Mouse (Mus musculus): ENCODE results near the gene Baz2b. TPM values are rescaled to one million over a fixed set of nuclear protein-coding genes. Genes with fewer than 3 reads are reported as not detected.

Baz2b gene
- polyA plus RNA-seq, 1 experiment from 2014 or later = 70.5 TPM

DNA sequence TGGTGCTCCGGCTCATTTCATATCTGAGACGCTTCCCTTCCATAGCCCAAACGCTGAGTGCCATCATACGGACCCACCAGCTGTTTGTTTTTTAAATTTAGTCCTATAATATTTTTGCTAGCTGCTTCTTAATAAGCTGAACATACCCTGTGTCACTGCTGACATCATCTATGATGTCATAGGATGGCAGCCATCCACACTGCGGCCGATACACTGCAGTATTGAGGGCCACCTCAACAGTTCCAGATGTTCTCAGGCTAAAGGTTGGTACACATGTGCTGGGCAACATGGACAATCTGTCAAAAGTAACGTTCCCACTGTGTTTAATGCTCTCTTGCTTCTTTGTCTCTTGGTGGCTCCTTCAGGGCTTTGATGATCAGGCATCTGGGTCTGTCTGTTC is 185.9 kb downstream of the Baz2b start:
- 0 out of 2 replicates have a peak, but pooled peaks cover 5% of the 10 kb centered on the region for H3K4me1 ChIP-seq (replicated peaks)
- WGBS = 93% methylated on average over 7 of the region's 7 CpGs
- H3K27ac ChIP-seq = no peak overlapping the region

GRCm38 (mm10) chr2:60021556-60021955 is 188.1 kb downstream of the Baz2b start:
- H3K27ac ChIP-seq = no peak overlapping the region
- 0 out of 2 replicates have a peak, but pooled peaks cover 8% of the 10 kb centered on the region for H3K36me3 ChIP-seq
- H3K9me3 ChIP-seq = no peaks in the 10 kb centered on the region
- no peak overlapping the region for H3K4me3 ChIP-seq
- H3K27me3 ChIP-seq (ENCODE audit: insufficient read depth, poor library complexity, severe bottlenecking) = no peaks in the 10 kb centered on the region
- 72% methylated on average over 5 of the region's 5 CpGs for WGBS
- 0 out of 2 replicates have a peak, but pooled peaks cover 3% of the 10 kb centered on the region for H3K4me1 ChIP-seq (replicated peaks)
- DNase-seq (ENCODE audit: low spot score) = no peak

More for the DNA sequence above, 185.9 kb downstream of the Baz2b start:
- H3K9me3 ChIP-seq = no peaks in the 10 kb centered on the region
- no peaks in the 10 kb centered on the region for H3K27me3 ChIP-seq (ENCODE audit: insufficient read depth, poor library complexity, severe bottlenecking)
- H3K36me3 ChIP-seq = peaks cover 13% of the 10 kb centered on the region
- H3K4me3 ChIP-seq = no peak overlapping the region
- no peak for DNase-seq (ENCODE audit: low spot score)

DNA sequence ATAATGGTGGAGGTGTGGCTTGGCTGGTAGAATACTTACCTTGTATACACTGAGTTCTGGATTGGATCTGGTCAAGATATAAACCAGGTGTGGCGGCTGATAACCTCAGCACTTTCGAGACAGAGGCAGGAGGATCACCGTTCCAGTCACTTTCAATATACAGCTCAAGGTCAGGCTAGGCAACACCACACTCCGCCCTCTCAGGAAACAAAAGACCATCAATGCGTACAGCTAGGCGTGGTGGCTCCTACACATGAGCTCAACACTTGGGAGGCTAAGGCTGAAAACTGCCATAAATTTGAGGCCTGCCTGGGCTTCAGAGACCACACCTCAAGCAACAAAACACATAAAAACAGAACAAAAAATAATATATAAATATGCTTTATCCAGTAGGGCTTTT is 188.5 kb downstream of the Baz2b start:
- Histone ChIP-seq H3K4me1 (replicated peaks) (no peaks in the 10 kb centered on the region), H3K9me3 (no peaks in the 10 kb centered on the region), H3K36me3 (0 out of 2 replicates have a peak, but pooled peaks cover 8% of the 10 kb centered on the region), H3K27ac (no peak overlapping the region), H3K27me3 (ENCODE audit: insufficient read depth, poor library complexity, severe bottlenecking) (no peaks in the 10 kb centered on the region), H3K4me3 (no peak overlapping the region)
- WGBS = 91% methylated on average over 6 of the region's 6 CpGs
- DNase-seq (ENCODE audit: low spot score) = no peak

- Histone ChIP-seq H3K36me3 (0 out of 2 replicates have a peak, but pooled peaks cover 8% of the 10 kb centered on the region), H3K27ac (no peak overlapping the region), H3K4me1 (replicated peaks) (no peaks in the 10 kb centered on the region), H3K9me3 (no peaks in the 10 kb centered on the region), H3K27me3 (ENCODE audit: insufficient read depth, poor library complexity, severe bottlenecking) (no peaks in the 10 kb centered on the region), H3K4me3 (no peak overlapping the region)
- WGBS = 97% methylated on average over 3 of the region's 3 CpGs
- DNase-seq (ENCODE audit: low spot score) = no peak
Measured at GRCm38 (mm10) chr2:60019546-60020250, 189.9 kb downstream of the Baz2b start.

DNA sequence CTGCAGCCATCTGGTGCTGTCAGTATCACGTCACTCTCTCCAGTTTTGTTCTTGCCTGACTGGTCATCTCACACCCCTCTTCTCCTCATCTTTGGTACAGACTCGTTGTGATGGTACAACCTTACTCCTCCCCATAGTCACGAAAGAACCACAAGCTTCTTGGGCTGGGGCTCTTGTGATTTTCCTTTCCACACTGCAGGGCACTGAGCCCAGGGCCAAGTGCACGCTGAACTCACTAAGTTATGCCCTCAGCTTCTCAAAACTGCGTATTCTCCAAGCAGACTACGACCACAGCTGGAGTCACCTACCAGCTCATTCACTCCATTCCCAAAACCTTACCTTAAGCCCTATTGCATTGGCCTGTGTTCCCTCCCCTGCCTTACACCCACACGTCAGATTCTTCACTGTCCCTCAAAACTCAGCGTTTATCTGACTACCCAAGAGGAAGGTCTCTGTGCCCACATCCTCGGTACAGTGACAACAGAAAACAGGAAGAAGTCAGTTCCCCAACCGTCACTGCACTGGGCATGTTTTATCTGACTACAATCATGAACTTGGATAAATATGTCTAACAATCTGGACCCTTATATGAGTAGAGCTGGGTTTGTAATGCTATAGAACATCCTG is 190.7 kb downstream of the Baz2b start:
- Histone ChIP-seq H3K27me3 (ENCODE audit: insufficient read depth, poor library complexity, severe bottlenecking) (no peaks in the 10 kb centered on the region), H3K4me3 (no peak overlapping the region), H3K9me3 (no peaks in the 10 kb centered on the region), H3K4me1 (replicated peaks) (no peaks in the 10 kb centered on the region), H3K36me3 (0 out of 2 replicates have a peak, but pooled peaks cover 6% of the 10 kb centered on the region), H3K27ac (no peak overlapping the region)
- no peak for DNase-seq (ENCODE audit: low spot score)
- 90% methylated on average over 10 of the region's 10 CpGs for WGBS

DNA sequence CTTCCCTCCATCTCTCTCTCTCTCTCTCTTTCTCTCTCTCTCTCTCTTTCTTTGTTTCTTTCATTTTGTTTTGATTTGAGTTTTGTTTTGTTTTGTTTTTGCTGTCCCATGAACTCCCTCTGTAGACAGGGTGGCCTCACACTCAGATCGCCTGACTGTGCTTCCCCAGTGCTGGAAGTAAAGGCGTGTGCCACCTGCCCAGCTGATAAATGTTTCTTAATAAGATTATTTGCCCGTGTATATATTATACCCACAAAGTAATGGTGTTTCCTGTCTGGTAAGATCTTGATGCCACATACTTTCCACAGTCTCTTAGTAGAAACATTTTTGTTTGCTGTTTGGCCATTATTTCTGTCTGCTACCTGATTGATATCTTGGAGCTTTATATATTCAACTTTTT is 198.1 kb downstream of the Baz2b start:
- 0 out of 2 replicates have a peak, but pooled peaks cover 2% of the 10 kb centered on the region for H3K36me3 ChIP-seq
- no peaks in the 10 kb centered on the region for H3K27me3 ChIP-seq (ENCODE audit: insufficient read depth, poor library complexity, severe bottlenecking)
- 87% methylated on average over 3 of the region's 3 CpGs for WGBS
- no peak overlapping the region for H3K4me3 ChIP-seq
- H3K9me3 ChIP-seq = no peaks in the 10 kb centered on the region
- no peak for DNase-seq (ENCODE audit: low spot score)
- no peak overlapping the region for H3K27ac ChIP-seq
- no peaks in the 10 kb centered on the region for H3K4me1 ChIP-seq (replicated peaks)

GRCm38 (mm10) chr2:60003665-60004045 is 206.0 kb downstream of the Baz2b start:
- DNase-seq (ENCODE audit: low spot score) = no peak
- Histone ChIP-seq H3K4me3 (no peak overlapping the region), H3K9me3 (no peaks in the 10 kb centered on the region), H3K27me3 (ENCODE audit: insufficient read depth, poor library complexity, severe bottlenecking) (no peaks in the 10 kb centered on the region), H3K27ac (no peak overlapping the region), H3K36me3 (peaks cover 73% of the 10 kb centered on the region), H3K4me1 (replicated peaks) (no peaks in the 10 kb centered on the region)
- 96% methylated on average over 5 of the region's 5 CpGs for WGBS

DNA sequence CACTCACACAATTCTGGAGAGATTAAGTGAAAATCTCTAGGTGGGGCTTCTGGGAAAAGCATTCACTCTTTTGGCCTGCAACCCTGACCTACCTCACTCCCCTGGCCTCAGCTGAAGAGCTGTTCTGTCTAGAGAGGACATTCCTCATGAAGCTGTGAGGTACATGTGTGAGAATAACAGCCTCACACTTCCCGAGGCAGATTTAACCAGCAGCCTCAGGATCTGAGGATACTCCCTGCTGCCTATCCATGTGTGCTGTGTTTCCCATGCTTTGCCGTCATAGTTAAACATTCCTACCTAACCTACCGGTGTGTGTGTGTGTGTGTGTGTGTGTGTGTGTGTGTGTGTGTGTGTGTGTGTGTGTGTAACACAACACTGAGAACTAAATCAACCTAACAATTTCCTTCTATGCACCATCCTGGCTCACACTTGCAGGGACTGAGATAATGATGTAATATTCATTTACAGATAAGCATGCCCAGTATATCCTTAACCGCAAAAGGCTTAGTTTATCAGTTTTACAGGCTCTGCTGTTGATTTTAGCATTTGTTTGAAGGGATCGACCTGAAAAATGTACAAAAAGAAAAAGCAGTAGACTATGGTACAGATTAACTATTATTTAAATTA is 206.5 kb downstream of the Baz2b start:
- no peaks in the 10 kb centered on the region for H3K4me1 ChIP-seq (replicated peaks)
- 90% methylated on average over 5 of the region's 5 CpGs for WGBS
- H3K4me3 ChIP-seq = no peak overlapping the region
- H3K27me3 ChIP-seq (ENCODE audit: insufficient read depth, poor library complexity, severe bottlenecking) = no peaks in the 10 kb centered on the region
- no peak overlapping the region for H3K27ac ChIP-seq
- DNase-seq (ENCODE audit: low spot score) = no peak
- peaks cover 77% of the 10 kb centered on the region for H3K36me3 ChIP-seq
- H3K9me3 ChIP-seq = no peaks in the 10 kb centered on the region

DNA sequence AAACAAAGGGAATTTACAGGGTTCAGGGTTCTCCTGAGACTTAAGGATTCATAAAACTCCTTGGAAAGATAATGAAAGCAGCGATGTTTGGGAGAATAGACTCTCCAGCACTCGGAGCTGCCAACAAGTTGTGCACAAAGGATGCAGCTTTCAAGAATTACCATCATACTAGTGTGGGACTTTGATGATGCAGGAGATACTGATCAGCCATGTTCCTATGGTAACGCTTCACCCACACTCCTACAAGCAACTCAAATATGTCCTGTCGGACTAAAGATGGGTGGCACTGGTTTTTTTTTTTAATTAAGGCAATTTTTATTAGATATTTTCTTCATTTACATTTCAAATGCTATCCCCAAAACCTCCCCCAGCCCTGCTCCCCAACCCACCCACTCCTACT is 209.4 kb downstream of the Baz2b start:
- no peak overlapping the region for H3K4me3 ChIP-seq
- H3K27me3 ChIP-seq (ENCODE audit: insufficient read depth, poor library complexity, severe bottlenecking) = no peaks in the 10 kb centered on the region
- WGBS = 92% methylated on average over 4 of the region's 4 CpGs
- H3K9me3 ChIP-seq = no peaks in the 10 kb centered on the region
- H3K4me1 ChIP-seq (replicated peaks) = no peaks in the 10 kb centered on the region
- no peak for DNase-seq (ENCODE audit: low spot score)
- no peak overlapping the region for H3K27ac ChIP-seq
- H3K36me3 ChIP-seq = peaks cover 66% of the 10 kb centered on the region

DNA sequence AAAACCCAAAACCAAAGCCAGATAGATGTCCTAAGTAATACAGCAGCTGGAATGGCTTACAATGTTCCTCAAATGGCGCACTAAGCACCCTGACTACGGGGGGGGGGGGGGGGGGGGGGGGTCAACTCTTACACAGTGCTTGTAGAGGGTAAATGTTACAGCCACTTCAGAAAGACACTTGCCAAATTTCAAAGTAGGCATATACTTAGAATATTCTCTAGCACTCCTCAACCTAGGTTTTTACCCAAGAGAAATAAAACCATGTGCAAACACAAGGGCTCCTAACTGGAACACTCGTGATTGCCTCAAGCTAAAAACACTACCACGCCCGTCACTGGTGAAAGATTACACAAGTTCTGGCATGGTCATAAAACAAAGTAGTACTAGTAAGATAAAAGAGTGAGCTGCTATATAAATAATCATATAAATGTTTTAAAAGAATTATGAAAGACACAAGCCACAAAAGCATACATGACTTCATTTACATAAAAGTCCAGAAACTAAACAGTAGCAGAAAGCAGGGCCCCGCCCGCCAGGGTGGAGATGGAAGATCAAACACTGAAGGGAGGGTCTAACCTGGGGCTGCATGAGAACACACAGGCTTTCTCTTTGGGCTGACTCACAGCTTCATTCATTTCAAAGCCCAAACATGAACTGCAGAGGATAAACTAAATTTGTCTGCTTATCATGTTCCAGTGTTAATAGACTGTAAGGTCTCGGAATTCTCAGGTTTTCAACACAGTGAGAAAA is 212.0 kb downstream of the Baz2b start:
- H3K36me3 ChIP-seq = peaks cover 41% of the 10 kb centered on the region
- peaks cover 10% of the 10 kb centered on the region for H3K4me1 ChIP-seq (replicated peaks)
- no peaks in the 10 kb centered on the region for H3K27me3 ChIP-seq (ENCODE audit: insufficient read depth, poor library complexity, severe bottlenecking)
- no peak overlapping the region for H3K27ac ChIP-seq
- H3K4me3 ChIP-seq = no peak overlapping the region
- 91% methylated on average over 8 of the region's 8 CpGs for WGBS
- no peak for DNase-seq (ENCODE audit: low spot score)
- H3K9me3 ChIP-seq = no peaks in the 10 kb centered on the region

DNA sequence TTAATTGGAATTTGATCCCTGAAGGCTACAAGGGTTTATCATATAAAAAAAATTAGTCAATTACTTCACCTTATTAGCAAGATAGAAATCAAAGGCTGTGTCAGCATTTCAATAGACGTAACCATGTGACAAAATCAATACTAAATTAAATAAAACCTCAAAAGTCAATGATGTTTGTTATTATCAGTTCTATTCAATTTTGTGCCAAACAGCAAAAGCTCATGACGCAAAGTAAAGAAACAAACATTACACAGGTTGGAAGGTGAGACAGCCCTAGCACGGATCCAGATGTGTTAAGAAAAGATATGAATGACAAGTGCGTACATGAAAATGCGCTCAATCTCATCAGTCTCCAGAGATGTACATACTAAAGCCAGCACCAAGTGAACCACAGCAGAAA is 212.7 kb downstream of the Baz2b start:
- 91% methylated on average over 5 of the region's 5 CpGs for WGBS

GRCm38 (mm10) chr2:59993190-59993535 is 216.5 kb downstream of the Baz2b start:
- no peaks in the 10 kb centered on the region for H3K9me3 ChIP-seq
- 67% methylated on average over 3 of the region's 3 CpGs for WGBS
- peak overlapping the region; percentile 60 for H3K27ac ChIP-seq
- H3K36me3 ChIP-seq = peaks cover 5% of the 10 kb centered on the region; the same call in 1 of the 2 replicates
- H3K27me3 ChIP-seq (ENCODE audit: insufficient read depth, poor library complexity, severe bottlenecking) = no peaks in the 10 kb centered on the region
- no peak for DNase-seq (ENCODE audit: low spot score)
- no peak overlapping the region for H3K4me3 ChIP-seq
- H3K4me1 ChIP-seq (replicated peaks) = peaks cover 25% of the 10 kb centered on the region

More for the DNA sequence above, 212.7 kb downstream of the Baz2b start:
- no peaks in the 10 kb centered on the region for H3K27me3 ChIP-seq (ENCODE audit: insufficient read depth, poor library complexity, severe bottlenecking)
- no peak overlapping the region for H3K4me3 ChIP-seq
- peaks cover 39% of the 10 kb centered on the region for H3K36me3 ChIP-seq
- H3K9me3 ChIP-seq = no peaks in the 10 kb centered on the region
- peaks cover 17% of the 10 kb centered on the region for H3K4me1 ChIP-seq (replicated peaks)
- no peak for DNase-seq (ENCODE audit: low spot score)
- H3K27ac ChIP-seq = no peak overlapping the region

Measured in hindbrain, embryonic 10.5 days (tissue).